Mouse (Mus musculus): ENCODE results near the gene Klhdc8a. TPM values are rescaled to one million over a fixed set of nuclear protein-coding genes. Genes with fewer than 3 reads are reported as not detected.

Klhdc8a gene
- polyA plus RNA-seq, 1 experiment from 2014 or later: 6.1 TPM

- Histone ChIP-seq H3K4me1 (replicated peaks) (peaks cover 62% of the 10 kb centered on the region), H3K9me3 (no peaks in the 10 kb centered on the region), H3K9ac (no peak overlapping the region), H3K27ac (replicated peaks) (peak overlapping the region; percentile 70; the same call in 1 of the 2 replicates), H3K4me3 (no peak overlapping the region), H3K4me2 (no peak overlapping the region), H3K27me3 (peaks cover 9% of the 10 kb centered on the region), H3K36me3 (no peaks in the 10 kb centered on the region)
- 33% methylated on average over 21 of the region's 21 CpGs for WGBS
- no peak for ATAC-seq (ENCODE audit: low read depth)
These were observed 5.9 kb upstream of the Klhdc8a start for GRCm38 (mm10) chr1:132292318-132293129.

GRCm38 (mm10) chr1:132295506-132295905, 2.9 kb upstream of the Klhdc8a start:
- no peak for ATAC-seq (ENCODE audit: low read depth)
- WGBS: 75% methylated on average over 7 of the region's 7 CpGs
- no peaks in the 10 kb centered on the region for H3K9me3 ChIP-seq
- no peak overlapping the region for H3K4me3 ChIP-seq
- H3K27ac ChIP-seq (replicated peaks): no peak overlapping the region
- H3K4me2 ChIP-seq: no peak overlapping the region
- H3K4me1 ChIP-seq (replicated peaks): peaks cover 61% of the 10 kb centered on the region
- H3K27me3 ChIP-seq: peaks cover 24% of the 10 kb centered on the region
- H3K36me3 ChIP-seq: no peaks in the 10 kb centered on the region
- H3K9ac ChIP-seq: no peak overlapping the region

GRCm38 (mm10) chr1:132296051-132296450, 2.4 kb upstream of the Klhdc8a start:
- Histone ChIP-seq H3K4me2 (no peak overlapping the region), H3K9me3 (no peaks in the 10 kb centered on the region), H3K27me3 (peaks cover 24% of the 10 kb centered on the region), H3K36me3 (no peaks in the 10 kb centered on the region), H3K4me3 (no peak overlapping the region), H3K27ac (replicated peaks) (no peak overlapping the region), H3K4me1 (replicated peaks) (peaks cover 56% of the 10 kb centered on the region), H3K9ac (no peak overlapping the region)
- 67% methylated on average over 3 of the region's 3 CpGs for WGBS
- no peak for ATAC-seq (ENCODE audit: low read depth)

DNA sequence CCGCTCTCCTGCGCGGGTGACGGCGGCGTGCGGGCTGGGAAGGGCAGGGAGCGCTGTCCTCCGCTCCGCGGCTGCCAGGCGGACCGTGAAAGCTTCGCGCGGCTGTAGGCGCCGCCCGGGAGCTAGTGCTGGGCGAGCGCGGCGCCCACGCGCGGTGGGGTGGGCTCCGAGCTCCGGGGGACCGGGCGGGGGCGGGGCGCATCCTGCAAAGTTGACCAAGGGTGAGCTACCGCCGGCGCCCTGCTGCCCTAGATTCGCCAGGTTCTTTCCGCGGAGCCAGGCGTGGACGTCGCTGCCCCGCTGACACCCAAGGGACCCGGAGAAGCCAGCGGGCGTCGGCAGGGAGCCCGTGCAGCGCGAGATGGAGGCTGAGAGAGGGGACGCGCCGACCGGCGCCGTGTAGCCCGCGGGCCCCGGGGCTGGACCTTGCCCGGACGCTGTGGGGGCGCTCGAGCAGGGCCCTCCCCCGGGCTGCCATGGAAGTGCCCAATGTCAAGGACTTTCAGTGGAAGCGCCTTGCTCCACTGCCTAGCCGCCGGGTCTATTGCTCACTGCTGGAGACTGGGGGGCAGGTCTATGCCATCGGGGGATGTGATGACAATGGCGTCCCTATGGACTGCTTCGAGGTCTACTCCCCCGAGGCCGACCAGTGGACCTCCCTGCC, 507 bp downstream of the Klhdc8a start:
- H3K27ac ChIP-seq (replicated peaks): peak overlapping the region; percentile 80
- peak overlapping the region; percentile 59 for H3K4me3 ChIP-seq
- H3K9me3 ChIP-seq: no peaks in the 10 kb centered on the region
- WGBS: 2% methylated on average over 64 of the region's 71 CpGs
- H3K4me2 ChIP-seq: peak overlapping the region; percentile 87
- peaks cover 24% of the 10 kb centered on the region for H3K27me3 ChIP-seq
- peaks cover 47% of the 10 kb centered on the region for H3K4me1 ChIP-seq (replicated peaks)
- peak overlapping the region; percentile 86 for H3K9ac ChIP-seq
- no peaks in the 10 kb centered on the region for H3K36me3 ChIP-seq
- peak; percentile 72 for ATAC-seq (ENCODE audit: low read depth)

- Histone ChIP-seq H3K4me1 (replicated peaks) (peaks cover 51% of the 10 kb centered on the region), H3K27ac (replicated peaks) (no peak overlapping the region), H3K9ac (peak overlapping the region; percentile 86), H3K27me3 (peaks cover 24% of the 10 kb centered on the region), H3K4me3 (peak overlapping the region; percentile 59), H3K4me2 (peak overlapping the region; percentile 87), H3K9me3 (no peaks in the 10 kb centered on the region), H3K36me3 (peaks cover 3% of the 10 kb centered on the region; the same call in 1 of the 2 replicates)
- no peak for ATAC-seq (ENCODE audit: low read depth)
- 86% methylated on average over 5 of the region's 5 CpGs for WGBS
These were observed 1.3 kb downstream of the Klhdc8a start for GRCm38 (mm10) chr1:132299744-132300143.

DNA sequence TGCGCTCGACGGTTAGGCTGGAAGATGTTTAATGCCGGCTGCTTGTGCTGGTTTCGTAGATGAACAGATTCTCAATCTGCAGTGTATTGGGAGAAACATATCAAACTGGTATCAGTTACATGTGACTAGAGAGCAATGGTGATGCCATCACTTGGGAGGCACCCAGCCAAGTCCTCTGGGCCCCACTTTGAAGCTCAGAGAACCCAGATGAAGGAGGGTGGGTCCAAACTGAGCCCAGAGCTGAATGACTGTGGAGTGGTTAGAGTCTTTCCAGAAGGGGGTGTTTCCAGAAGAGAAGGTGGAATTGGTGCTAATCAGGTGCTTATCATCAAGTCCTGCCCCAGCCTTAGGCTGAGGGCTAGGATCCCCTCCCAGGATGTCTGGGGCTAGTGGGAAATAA, 2.8 kb downstream of the Klhdc8a start:
- peaks cover 47% of the 10 kb centered on the region for H3K4me1 ChIP-seq (replicated peaks)
- no peak for ATAC-seq (ENCODE audit: low read depth)
- WGBS: 69% methylated on average over 5 of the region's 5 CpGs

GRCm38 (mm10) chr1:132302341-132302866, 4.0 kb downstream of the Klhdc8a start:
- Histone ChIP-seq H3K27ac (replicated peaks) (no peak overlapping the region), H3K27me3 (peaks cover 19% of the 10 kb centered on the region), H3K9me3 (no peaks in the 10 kb centered on the region), H3K9ac (no peak overlapping the region), H3K4me1 (replicated peaks) (peaks cover 47% of the 10 kb centered on the region), H3K4me2 (no peak overlapping the region), H3K4me3 (no peak overlapping the region), H3K36me3 (peaks cover 5% of the 10 kb centered on the region; the same call in 1 of the 2 replicates)
- 82% methylated on average over 9 of the region's 9 CpGs for WGBS
- ATAC-seq (ENCODE audit: low read depth): no peak

More for the DNA sequence above, 2.8 kb downstream of the Klhdc8a start:
- Histone ChIP-seq H3K4me2 (peak overlapping the region; percentile 10; the same call in 1 of the 2 replicates), H3K9ac (no peak overlapping the region), H3K4me3 (no peak overlapping the region), H3K36me3 (peaks cover 5% of the 10 kb centered on the region; the same call in 1 of the 2 replicates), H3K27me3 (peaks cover 21% of the 10 kb centered on the region), H3K27ac (replicated peaks) (no peak overlapping the region), H3K9me3 (no peaks in the 10 kb centered on the region)

- no peak for ATAC-seq (ENCODE audit: low read depth)
- WGBS: 30% methylated on average over 9 of the region's 9 CpGs
- no peaks in the 10 kb centered on the region for H3K9me3 ChIP-seq
- no peak overlapping the region for H3K27ac ChIP-seq (replicated peaks)
- no peak overlapping the region for H3K4me2 ChIP-seq
- no peak overlapping the region for H3K4me3 ChIP-seq
- H3K4me1 ChIP-seq (replicated peaks): peaks cover 31% of the 10 kb centered on the region
- no peak overlapping the region for H3K9ac ChIP-seq
- peaks cover 5% of the 10 kb centered on the region; the same call in 1 of the 2 replicates for H3K36me3 ChIP-seq
- H3K27me3 ChIP-seq: peaks cover 11% of the 10 kb centered on the region
These were observed 6.3 kb downstream of the Klhdc8a start for GRCm38 (mm10) chr1:132304618-132305214.

GRCm38 (mm10) chr1:132306160-132306559, 7.7 kb downstream of the Klhdc8a start:
- Histone ChIP-seq H3K4me2 (no peak overlapping the region), H3K27me3 (0 out of 2 replicates have a peak, but pooled peaks cover 4% of the 10 kb centered on the region), H3K36me3 (peaks cover 5% of the 10 kb centered on the region; the same call in 1 of the 2 replicates), H3K27ac (replicated peaks) (no peak overlapping the region), H3K9me3 (no peaks in the 10 kb centered on the region), H3K4me3 (no peak overlapping the region), H3K9ac (no peak overlapping the region), H3K4me1 (replicated peaks) (peaks cover 24% of the 10 kb centered on the region)
- no peak for ATAC-seq (ENCODE audit: low read depth)
- WGBS: 45% methylated on average over 4 of the region's 4 CpGs

- H3K27me3 ChIP-seq: 0 out of 2 replicates have a peak, but pooled peaks cover 5% of the 10 kb centered on the region
- peaks cover 18% of the 10 kb centered on the region for H3K4me1 ChIP-seq (replicated peaks)
- peaks cover 5% of the 10 kb centered on the region; the same call in 1 of the 2 replicates for H3K36me3 ChIP-seq
- WGBS: 25% methylated on average over 4 of the region's 4 CpGs
- H3K9me3 ChIP-seq: no peaks in the 10 kb centered on the region
- no peak overlapping the region for H3K9ac ChIP-seq
- H3K27ac ChIP-seq (replicated peaks): no peak overlapping the region
- H3K4me2 ChIP-seq: no peak overlapping the region
- ATAC-seq (ENCODE audit: low read depth): no peak
- H3K4me3 ChIP-seq: no peak overlapping the region
These were observed 8.4 kb downstream of the Klhdc8a start for GRCm38 (mm10) chr1:132306808-132307207.

DNA sequence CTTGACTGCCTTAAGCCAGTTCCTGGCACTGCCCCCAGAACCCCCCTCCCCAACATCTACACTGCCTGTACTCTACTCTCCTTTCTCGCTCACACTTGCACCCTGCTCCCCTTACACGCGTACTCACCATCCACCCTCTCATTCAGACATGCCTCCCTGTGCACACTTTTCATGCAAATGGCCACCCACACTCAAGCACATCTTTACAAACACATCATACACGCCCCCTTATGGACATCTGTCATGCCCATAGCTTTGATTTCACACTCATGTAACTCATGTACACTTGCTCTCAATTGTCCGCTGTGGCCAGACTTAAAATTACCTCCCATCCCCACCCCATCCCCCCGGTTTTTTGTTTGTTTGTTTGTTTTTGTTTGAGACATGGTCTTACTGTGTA, 9.5 kb downstream of the Klhdc8a start:
- no peak overlapping the region for H3K4me3 ChIP-seq

More for the DNA sequence above, 9.5 kb downstream of the Klhdc8a start:
- peaks cover 5% of the 10 kb centered on the region; the same call in 1 of the 2 replicates for H3K36me3 ChIP-seq
- WGBS: 84% methylated on average over 6 of the region's 6 CpGs
- H3K4me1 ChIP-seq (replicated peaks): peaks cover 12% of the 10 kb centered on the region
- 0 out of 2 replicates have a peak, but pooled peaks cover 7% of the 10 kb centered on the region for H3K27me3 ChIP-seq
- no peak overlapping the region for H3K4me2 ChIP-seq
- no peaks in the 10 kb centered on the region for H3K9me3 ChIP-seq
- ATAC-seq (ENCODE audit: low read depth): no peak
- H3K9ac ChIP-seq: no peak overlapping the region
- no peak overlapping the region for H3K27ac ChIP-seq (replicated peaks)
